Mouse (Mus musculus) heart, adult 2 months (tissue): Measurements from ENCODE around the gene 2410137M14Rik.

Experiments used
- CTCF ChIP-seq: fragments of 200-600 bp; IDR thresholded peaks from 2 replicates; pipeline ENCODE4 v1.8.1; 2022; ENCODE audit warnings: antibody characterized with exemption, mild to moderate bottlenecking, moderate library complexity
- EP300 ChIP-seq: fragments of 200-500 bp; IDR thresholded peaks from 2 replicates; pipeline ENCODE4 v1.6.1; 2011; ENCODE audit warnings: low read depth, low read length, control low read depth; ENCODE audit not compliant: insufficient read depth
- POLR2A ChIP-seq: fragments of 200-500 bp; IDR thresholded peaks from 2 replicates; pipeline ENCODE4 v1.6.1; 2011; ENCODE audit warnings: mild to moderate bottlenecking, low read depth, low read length, control low read depth; ENCODE audit not compliant: insufficient read depth

- no peak for TF ChIP-seq CTCF
- no peak for TF ChIP-seq EP300
- no peak for TF ChIP-seq POLR2A
These were observed 22.2 kb downstream of the 2410137M14Rik start for GRCm38 (mm10) chr17:36958884-36959283.
